Mouse (Mus musculus) midbrain, embryonic 12.5 days (tissue): ENCODE results near the gene Tcte1. TPM values are rescaled to one million over a fixed set of nuclear protein-coding genes. Genes with fewer than 3 reads are reported as not detected.

ENCODE experiments used
- ATAC-seq: fragments of 200-750 bp; cut with Nextera tagmentation; 2 replicates; pipeline ENCODE4 v1.8.0; 2017; ENCODE audit warnings: low read depth, moderate TSS enrichment, moderate library complexity; ENCODE audit not compliant: low FRiP score
- H3K27ac ChIP-seq: fragments of 300-500 bp; sonication (generic); replicated peaks from 2 replicates; pipeline ENCODE4 v1.5.1; 2016; ENCODE audit warnings: mild to moderate bottlenecking
- H3K27me3 ChIP-seq: fragments of 300-500 bp; sonication (generic); 2 replicates; pipeline ENCODE4 v1.6.1; 2016; ENCODE audit warnings: mild to moderate bottlenecking
- H3K36me3 ChIP-seq: fragments of 300-500 bp; sonication (generic); 2 replicates; pipeline ENCODE4 v1.6.1; 2016
- H3K4me1 ChIP-seq: fragments of 300-500 bp; sonication (generic); 2 replicates; pipeline ENCODE4 v1.6.1; 2016
- H3K4me2 ChIP-seq: fragments of 300-500 bp; sonication (generic); replicated peaks from 2 replicates; pipeline ENCODE4 v1.6.1; 2016; ENCODE audit warnings: mild to moderate bottlenecking, moderate library complexity
- H3K4me3 ChIP-seq: fragments of 300-500 bp; sonication (generic); 2 replicates; pipeline ENCODE4 v1.5.1; 2016; ENCODE audit warnings: mild to moderate bottlenecking
- H3K9ac ChIP-seq: fragments of 300-500 bp; sonication (generic); replicated peaks from 2 replicates; pipeline ENCODE4 v1.6.1; 2016; ENCODE audit warnings: mild to moderate bottlenecking, moderate library complexity
- H3K9me3 ChIP-seq: fragments of 300-500 bp; sonication (generic); 2 replicates; pipeline ENCODE4 v1.6.1; 2016; ENCODE audit warnings: mild to moderate bottlenecking
- WGBS: fragments of 180-500 bp; shearing (Covaris S2); methylation state at CpG from one replicate; pipeline ENCODE4 v1.1.7; 2016; 5-methylcytosine and 5-hydroxymethylcytosine counted together
- polyA plus RNA-seq: library from polyadenylated mRNA; unstranded; fragments of >200 nt; fragmentation: Nextera tagmentation; extraction: Ambion mirVana; gene quantifications from 2 replicates; pipeline ENCODE4 v1.2.1, GENCODE M21; 2016

Gene Tcte1
- polyA plus RNA-seq, 1 experiment from 2014 or later = 1.8 TPM

- 39% methylated on average over 6 of the region's 6 CpGs for WGBS
- Histone ChIP-seq H3K27ac (no peak overlapping the region), H3K4me3 (no peak overlapping the region), H3K9me3 (no peaks in the 10 kb centered on the region), H3K4me1 (peaks cover 30% of the 10 kb centered on the region), H3K4me2 (no peak overlapping the region), H3K36me3 (peaks cover 18% of the 10 kb centered on the region), H3K27me3 (peaks cover 90% of the 10 kb centered on the region), H3K9ac (no peak overlapping the region)
- ATAC-seq = no peak
Observed at GRCm38 (mm10) chr17:45542129-45542528, 18.9 kb downstream of the Tcte1 start.

GRCm38 (mm10) chr17:45542705-45543104, 19.5 kb downstream of the Tcte1 start:
- peaks cover 90% of the 10 kb centered on the region for H3K27me3 ChIP-seq

GRCm38 (mm10) chr17:45543115-45543514, 19.9 kb downstream of the Tcte1 start:
- no peak overlapping the region for H3K9ac ChIP-seq
- no peaks in the 10 kb centered on the region for H3K9me3 ChIP-seq
- no peak overlapping the region for H3K27ac ChIP-seq
- H3K4me1 ChIP-seq = peaks cover 36% of the 10 kb centered on the region
- H3K27me3 ChIP-seq = peaks cover 90% of the 10 kb centered on the region
- H3K4me2 ChIP-seq = no peak overlapping the region
- no peak for ATAC-seq
- no peak overlapping the region for H3K4me3 ChIP-seq
- peaks cover 18% of the 10 kb centered on the region for H3K36me3 ChIP-seq
- WGBS = 20% methylated on average over 1 of the region's 1 CpGs

More at GRCm38 (mm10) chr17:45542705-45543104, 19.5 kb downstream of the Tcte1 start:
- Histone ChIP-seq H3K4me3 (no peak overlapping the region), H3K36me3 (peaks cover 18% of the 10 kb centered on the region), H3K27ac (no peak overlapping the region), H3K9me3 (no peaks in the 10 kb centered on the region), H3K9ac (no peak overlapping the region), H3K4me1 (peaks cover 32% of the 10 kb centered on the region), H3K4me2 (no peak overlapping the region)
- ATAC-seq = no peak
- WGBS = 75% methylated on average over 2 of the region's 2 CpGs

GRCm38 (mm10) chr17:45544001-45544872, 21.0 kb downstream of the Tcte1 start:
- Histone ChIP-seq H3K4me1 (peaks cover 40% of the 10 kb centered on the region), H3K4me3 (no peak overlapping the region), H3K27ac (no peak overlapping the region), H3K9me3 (no peaks in the 10 kb centered on the region), H3K27me3 (peaks cover 84% of the 10 kb centered on the region), H3K4me2 (peak overlapping the region; percentile 40), H3K36me3 (peaks cover 18% of the 10 kb centered on the region), H3K9ac (peak overlapping the region; percentile 33; the same call in 1 of the 2 replicates)
- ATAC-seq = no peak
- 4% methylated on average over 23 of the region's 24 CpGs for WGBS

- Histone ChIP-seq H3K9me3 (no peaks in the 10 kb centered on the region), H3K9ac (peak overlapping the region; percentile 33), H3K36me3 (peaks cover 18% of the 10 kb centered on the region), H3K4me1 (peaks cover 43% of the 10 kb centered on the region), H3K27me3 (peaks cover 78% of the 10 kb centered on the region), H3K27ac (no peak overlapping the region), H3K4me3 (peak overlapping the region; percentile 19), H3K4me2 (peak overlapping the region; percentile 40)
- ATAC-seq = no peak
- 2% methylated on average over 42 of the region's 46 CpGs for WGBS
Observed at GRCm38 (mm10) chr17:45544873-45545277, 21.6 kb downstream of the Tcte1 start.

- no peak for ATAC-seq
- peaks cover 75% of the 10 kb centered on the region for H3K27me3 ChIP-seq
- H3K36me3 ChIP-seq = peaks cover 18% of the 10 kb centered on the region
- no peaks in the 10 kb centered on the region for H3K9me3 ChIP-seq
- H3K4me2 ChIP-seq = peak overlapping the region; percentile 40
- WGBS = 7% methylated on average over 74 of the region's 74 CpGs
- peak overlapping the region; percentile 33 for H3K9ac ChIP-seq
- H3K4me1 ChIP-seq = peaks cover 48% of the 10 kb centered on the region
- H3K27ac ChIP-seq = no peak overlapping the region
- H3K4me3 ChIP-seq = peak overlapping the region; percentile 19
Observed at GRCm38 (mm10) chr17:45545278-45545961, 22.2 kb downstream of the Tcte1 start.

- no peak for ATAC-seq
- no peak overlapping the region for H3K4me3 ChIP-seq
- H3K9ac ChIP-seq = 0 out of 2 replicates have a peak overlapping the region, but pooled peaks have one; percentile 4
- peaks cover 18% of the 10 kb centered on the region for H3K36me3 ChIP-seq
- WGBS = 71% methylated on average over 16 of the region's 16 CpGs
- H3K27me3 ChIP-seq = peaks cover 73% of the 10 kb centered on the region
- no peak overlapping the region for H3K4me2 ChIP-seq
- no peaks in the 10 kb centered on the region for H3K9me3 ChIP-seq
- no peak overlapping the region for H3K27ac ChIP-seq
- peaks cover 61% of the 10 kb centered on the region for H3K4me1 ChIP-seq
Observed at GRCm38 (mm10) chr17:45546941-45547340, 23.7 kb downstream of the Tcte1 start.

GRCm38 (mm10) chr17:45547461-45548190, 24.4 kb downstream of the Tcte1 start:
- Histone ChIP-seq H3K4me2 (peak overlapping the region; percentile 70), H3K27me3 (peaks cover 67% of the 10 kb centered on the region), H3K9ac (no peak overlapping the region), H3K4me1 (peaks cover 63% of the 10 kb centered on the region), H3K36me3 (peaks cover 18% of the 10 kb centered on the region), H3K9me3 (no peaks in the 10 kb centered on the region), H3K4me3 (peak overlapping the region; percentile 87; the same call in 1 of the 2 replicates), H3K27ac (no peak overlapping the region)
- 72% methylated on average over 5 of the region's 5 CpGs for WGBS
- no peak for ATAC-seq

- 2% methylated on average over 44 of the region's 68 CpGs for WGBS
- Histone ChIP-seq H3K27me3 (peaks cover 62% of the 10 kb centered on the region), H3K36me3 (peaks cover 18% of the 10 kb centered on the region), H3K27ac (peak overlapping the region; percentile 93), H3K4me1 (peaks cover 60% of the 10 kb centered on the region), H3K4me2 (peak overlapping the region; percentile 70), H3K9ac (peak overlapping the region; percentile 96), H3K4me3 (peak overlapping the region; percentile 87), H3K9me3 (no peaks in the 10 kb centered on the region)
- ATAC-seq = peak; percentile 64
Observed at GRCm38 (mm10) chr17:45548541-45549512, 25.6 kb downstream of the Tcte1 start.

- peak; percentile 35 for ATAC-seq
- Histone ChIP-seq H3K36me3 (peaks cover 14% of the 10 kb centered on the region), H3K9ac (peak within 1 kb of the TSS; percentile 96), H3K27me3 (peaks cover 61% of the 10 kb centered on the region), H3K4me2 (peak within 1 kb of the TSS; percentile 70), H3K27ac (peak within 1 kb of the TSS; percentile 93), H3K4me1 (peaks cover 52% of the 10 kb centered on the region), H3K4me3 (peak within 1 kb of the TSS; percentile 87), H3K9me3 (no peaks in the 10 kb centered on the region)
- WGBS = under 1% methylated on average over 12 of the region's 29 CpGs
Observed at GRCm38 (mm10) chr17:45549617-45550181, 26.5 kb downstream of the Tcte1 start, which contains the start of gene Tmem151b. Gene Tmem151b (minus strand): TSS chr17:45549677.
